Mouse (Mus musculus): ENCODE measurements around the gene Gm17604. TPM values are rescaled to one million over a fixed set of nuclear protein-coding genes. Genes with fewer than 3 reads are reported as not detected.

Gm17604 gene
- polyA plus RNA-seq, 1 experiment, result not detected

- Histone ChIP-seq H3K4me3 (ENCODE audit: insufficient read depth, poor library complexity, severe bottlenecking) (no peak overlapping the region), H3K79me3 (ENCODE audit: low read depth) (peaks cover 14% of the 10 kb centered on the region), H3ac (ENCODE audit: control insufficient read depth, insufficient read length, low read depth) (no peak overlapping the region), H3K27me3 (ENCODE audit: control insufficient read depth, insufficient read depth, insufficient read length) (no peaks in the 10 kb centered on the region), H3K79me2 (ENCODE audit: control insufficient read depth, insufficient read depth) (peaks cover 16% of the 10 kb centered on the region), H3K36me3 (ENCODE audit: control insufficient read depth, insufficient read depth) (peaks cover 5% of the 10 kb centered on the region)
- TF ChIP-seq MYOD1 (IDR thresholded peaks at IDR 0.05; ENCODE audit: control insufficient read depth, insufficient read length, low read depth) (no peak), USF1 (IDR thresholded peaks at IDR 0.05; ENCODE audit: low read depth) (no peak), MYOG (IDR thresholded peaks at IDR 0.05; ENCODE audit: control insufficient read depth, extremely low read depth, insufficient read length) (no peak), CTCF (IDR thresholded peaks at IDR 0.05; ENCODE audit: control insufficient read depth, insufficient read depth, insufficient read length) (no peak), FOSL1 (IDR thresholded peaks at IDR 0.05; ENCODE audit: insufficient read depth, low read length, poor library complexity, severe bottlenecking) (no peak), CEBPB (IDR thresholded peaks at IDR 0.05; ENCODE audit: low read depth) (no peak), MAX (IDR thresholded peaks at IDR 0.05) (no peak)
These were observed 33.4 kb downstream of the Gm17604 start for GRCm38 (mm10) chrX:164971206-164971605.

GRCm38 (mm10) chrX:164965750-164966448, 38.7 kb downstream of the Gm17604 start:
- H3K79me2 ChIP-seq (ENCODE audit: control insufficient read depth, insufficient read depth), result peaks cover 8% of the 10 kb centered on the region
- peaks cover 4% of the 10 kb centered on the region for H3K36me3 ChIP-seq (ENCODE audit: control insufficient read depth, insufficient read depth)
- peaks cover 12% of the 10 kb centered on the region for H3K79me3 ChIP-seq (ENCODE audit: low read depth)
- TF ChIP-seq MYOG (IDR thresholded peaks at IDR 0.05; ENCODE audit: control insufficient read depth, extremely low read depth, insufficient read length) (no peak), FOSL1 (IDR thresholded peaks at IDR 0.05; ENCODE audit: insufficient read depth, low read length, poor library complexity, severe bottlenecking) (no peak)
- no peak overlapping the region for H3K4me3 ChIP-seq (ENCODE audit: insufficient read depth, poor library complexity, severe bottlenecking)
- H3K27me3 ChIP-seq (ENCODE audit: control insufficient read depth, insufficient read depth, insufficient read length), result no peaks in the 10 kb centered on the region
- H3ac ChIP-seq (ENCODE audit: control insufficient read depth, insufficient read length, low read depth), result no peak overlapping the region

Other genes starting within 250 kb of the Gm17604 start
- 3.7 TPM for gene Mospd2, start 24.5 kb downstream of the Gm17604 start, polyA plus RNA-seq (2012; fragmentation: generic; extraction: Trizol)
- 3.6 TPM for gene Fancb, start 24.2 kb downstream of the Gm17604 start, polyA plus RNA-seq (2012; fragmentation: generic; extraction: Trizol)

All from C2C12 (cell line).